Mouse (Mus musculus) splenic B cell, adult 2 months (primary cell): ENCODE data around the gene Pex10.
"Not testable (repeated sequence)": the region's sequence is repeated elsewhere in the genome, so short reads cannot be mapped to it uniquely, and the experiment has no call there.

Source experiments
- DNase-seq: peaks from one replicate; pipeline ENCODE4 v3.0.0-alpha.2; 2011; ENCODE audit warnings: low read depth, low spot score
- H3K27me3 ChIP-seq: 2 replicates; pipeline ENCODE4 v1.6.1; 2012; ENCODE audit warnings: mild to moderate bottlenecking, low read length, moderate library complexity, mixed read lengths; ENCODE audit not compliant: control insufficient read depth, poor library complexity, insufficient read depth, severe bottlenecking
- H3K36me3 ChIP-seq: 2 replicates; pipeline ENCODE4 v1.6.1; 2012; ENCODE audit warnings: mild to moderate bottlenecking, low read length, moderate library complexity, mixed read lengths; ENCODE audit not compliant: control insufficient read depth, poor library complexity, insufficient read depth, severe bottlenecking

Pex10 gene

DNA sequence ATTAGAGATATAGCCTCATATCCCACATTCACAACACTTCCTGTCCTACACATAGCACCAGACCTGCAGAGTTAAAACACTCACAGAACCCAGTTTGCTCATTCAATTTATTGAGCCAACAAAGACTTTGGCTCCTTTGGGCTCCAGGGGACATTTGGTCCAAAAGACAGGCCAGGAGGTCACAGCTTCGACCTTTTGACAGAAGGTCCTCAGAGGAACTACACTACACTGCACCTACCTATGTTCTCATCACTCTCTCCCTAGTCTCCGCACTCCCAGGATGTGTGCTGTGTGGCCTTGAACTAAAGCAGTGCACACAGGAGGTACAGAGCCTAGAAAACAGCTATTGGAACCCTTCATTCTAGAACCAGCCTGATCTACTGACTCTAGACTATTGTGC is 9.0 kb downstream of the Pex10 start:
- H3K27me3 ChIP-seq, result no peaks in the 10 kb centered on the region
- no peak for DNase-seq
- H3K36me3 ChIP-seq, result peaks cover 29% of the 10 kb centered on the region

DNA sequence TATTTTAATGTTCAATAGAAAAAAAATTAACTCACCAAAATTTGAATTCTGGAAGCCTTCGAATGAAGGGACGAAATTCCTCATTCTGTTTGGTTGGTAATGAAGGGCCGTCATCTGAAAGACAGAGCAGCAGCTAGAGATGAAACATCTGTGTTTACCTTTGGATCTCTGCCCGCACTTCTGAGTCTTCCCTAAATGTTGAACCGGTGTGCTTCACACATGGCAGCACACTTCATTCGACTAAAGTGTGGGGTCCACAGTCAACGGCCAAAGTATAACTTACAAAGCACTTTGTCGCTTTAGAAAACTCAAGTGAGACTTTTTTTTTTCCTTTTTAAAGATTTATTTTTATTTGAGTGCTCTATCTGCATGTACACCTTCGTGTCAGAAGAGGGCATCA is 9.9 kb downstream of the Pex10 start:
- no peaks in the 10 kb centered on the region for H3K27me3 ChIP-seq
- peaks cover 28% of the 10 kb centered on the region for H3K36me3 ChIP-seq
- DNase-seq, result no peak

DNA sequence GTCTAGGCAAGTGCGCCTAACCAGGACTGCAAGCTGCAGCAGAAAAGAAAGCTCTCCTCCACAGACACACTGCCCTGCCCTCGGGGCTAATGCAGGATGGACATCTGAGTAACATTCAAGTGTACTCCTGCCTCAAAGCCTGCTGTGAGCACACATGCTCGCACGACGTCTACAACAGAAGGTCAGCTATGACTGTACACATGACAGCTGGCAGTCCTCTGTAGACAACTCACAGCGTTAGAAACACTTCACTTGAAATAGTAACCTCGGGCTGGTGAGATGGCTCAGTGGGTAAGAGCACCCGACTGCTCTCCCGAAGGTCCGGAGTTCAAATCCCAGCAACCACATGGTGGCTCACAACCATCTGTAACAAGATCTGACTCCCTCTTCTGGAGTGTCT is 12.0 kb downstream of the Pex10 start:
- H3K36me3 ChIP-seq, result peaks cover 22% of the 10 kb centered on the region
- H3K27me3 ChIP-seq, DNase-seq: not testable (repeated sequence)

DNA sequence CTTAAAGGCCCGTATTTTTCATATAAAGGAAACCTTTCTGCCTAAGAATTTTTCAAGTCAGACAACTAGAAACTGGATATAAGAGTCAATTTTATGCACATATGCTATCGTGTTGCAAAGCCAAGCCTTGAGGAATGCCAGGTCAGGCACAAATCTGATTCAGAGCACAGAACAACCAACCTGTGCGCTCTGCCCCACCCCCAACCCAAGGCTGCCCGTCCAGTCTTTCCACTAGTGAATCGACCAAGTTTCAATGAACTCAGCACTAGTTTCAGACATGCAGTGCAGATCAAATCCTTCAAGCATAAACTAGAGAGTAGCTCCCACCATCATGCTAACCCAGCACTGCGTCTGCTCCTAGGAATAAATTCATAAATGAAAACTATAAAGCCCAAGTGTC is 12.8 kb downstream of the Pex10 start:
- no peak for DNase-seq
- Histone ChIP-seq H3K27me3 (no peaks in the 10 kb centered on the region), H3K36me3 (peaks cover 22% of the 10 kb centered on the region)

DNA sequence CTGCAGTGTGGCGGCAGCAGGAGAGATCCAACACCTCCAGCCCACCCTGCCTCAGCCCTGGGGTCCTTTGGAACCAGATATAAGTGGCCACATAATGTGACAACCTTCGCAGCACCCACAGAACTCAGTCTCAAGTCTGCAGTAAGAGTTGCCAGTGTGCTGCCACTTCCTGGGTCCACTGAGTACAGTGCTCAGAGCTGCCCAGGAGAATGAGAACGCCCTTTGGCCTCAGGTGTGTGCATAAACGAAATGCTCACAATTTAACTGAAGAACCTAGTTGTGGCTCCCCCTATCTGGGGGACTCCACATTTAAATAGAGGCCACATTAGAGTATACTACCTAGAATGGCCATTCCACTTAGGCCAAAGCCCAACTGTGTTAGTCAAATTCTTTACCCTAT is 16.7 kb downstream of the Pex10 start:
- DNase-seq, result no peak
- peaks cover 8% of the 10 kb centered on the region; the same call in 1 of the 2 replicates for H3K36me3 ChIP-seq
- no peaks in the 10 kb centered on the region for H3K27me3 ChIP-seq

DNA sequence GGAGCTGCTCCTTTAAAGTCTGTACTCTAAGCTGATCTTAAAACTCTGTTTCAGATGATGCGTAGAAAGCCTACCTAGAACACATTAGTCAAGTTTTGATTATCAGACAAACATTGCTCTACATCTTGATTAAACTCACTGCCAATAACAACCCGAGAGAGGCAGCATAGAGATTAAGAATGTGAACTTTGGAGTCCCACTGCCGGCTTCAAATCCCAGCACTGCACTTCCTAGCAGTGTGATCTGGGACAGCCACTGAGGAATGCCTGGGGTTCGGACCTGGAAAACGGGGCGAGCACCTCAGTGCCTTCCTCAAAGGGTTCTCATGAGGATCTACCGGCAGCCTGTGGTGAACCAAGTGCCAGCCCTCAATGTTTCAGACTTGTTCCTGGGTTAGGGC is 17.5 kb downstream of the Pex10 start:
- no peaks in the 10 kb centered on the region for H3K27me3 ChIP-seq
- H3K36me3 ChIP-seq, result peaks cover 8% of the 10 kb centered on the region; the same call in 1 of the 2 replicates
- no peak for DNase-seq

DNA sequence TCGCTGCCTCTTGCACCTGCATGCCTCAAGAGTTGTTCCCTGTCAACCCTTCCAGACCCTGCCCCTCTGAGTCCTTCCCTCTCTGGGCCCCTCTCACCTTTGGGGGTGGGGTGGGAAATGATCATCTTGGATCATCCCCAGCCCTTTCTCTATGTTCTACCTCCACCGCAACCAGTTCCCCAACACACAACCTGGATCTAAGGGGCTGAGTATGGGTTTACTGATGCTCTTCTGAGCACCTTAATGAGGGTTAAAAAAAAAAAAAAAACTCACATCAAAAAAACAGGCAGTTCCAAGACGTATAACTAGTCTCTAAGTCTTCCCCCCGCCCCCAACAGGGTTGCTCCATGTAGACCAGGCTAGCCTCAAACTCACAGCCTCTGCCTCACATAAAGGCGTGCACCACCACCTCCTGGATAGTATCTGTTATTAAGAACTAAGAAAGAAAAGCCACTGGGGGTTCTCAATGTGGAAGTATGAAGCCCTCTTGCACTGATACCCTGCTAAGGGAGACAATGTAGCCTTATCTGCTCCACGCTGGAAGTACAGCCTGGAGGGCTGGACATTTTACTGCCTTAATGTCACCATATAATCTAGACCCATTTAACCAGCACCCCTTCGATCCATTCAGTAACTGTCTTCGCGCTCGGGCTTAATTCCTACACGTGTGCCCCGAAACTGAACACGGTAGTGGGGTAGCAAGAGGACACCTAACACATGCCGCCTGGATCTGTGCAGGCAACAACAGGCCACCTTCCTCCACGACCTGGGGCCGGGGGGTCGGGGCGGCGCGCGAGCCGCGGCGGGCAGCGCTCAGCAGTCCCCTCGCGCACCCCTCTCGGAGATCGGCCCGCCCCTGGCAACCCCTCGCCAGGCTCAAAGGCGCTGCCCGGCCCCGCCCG is 18.6 kb downstream of the Pex10 start:
- no peak for DNase-seq

DNA sequence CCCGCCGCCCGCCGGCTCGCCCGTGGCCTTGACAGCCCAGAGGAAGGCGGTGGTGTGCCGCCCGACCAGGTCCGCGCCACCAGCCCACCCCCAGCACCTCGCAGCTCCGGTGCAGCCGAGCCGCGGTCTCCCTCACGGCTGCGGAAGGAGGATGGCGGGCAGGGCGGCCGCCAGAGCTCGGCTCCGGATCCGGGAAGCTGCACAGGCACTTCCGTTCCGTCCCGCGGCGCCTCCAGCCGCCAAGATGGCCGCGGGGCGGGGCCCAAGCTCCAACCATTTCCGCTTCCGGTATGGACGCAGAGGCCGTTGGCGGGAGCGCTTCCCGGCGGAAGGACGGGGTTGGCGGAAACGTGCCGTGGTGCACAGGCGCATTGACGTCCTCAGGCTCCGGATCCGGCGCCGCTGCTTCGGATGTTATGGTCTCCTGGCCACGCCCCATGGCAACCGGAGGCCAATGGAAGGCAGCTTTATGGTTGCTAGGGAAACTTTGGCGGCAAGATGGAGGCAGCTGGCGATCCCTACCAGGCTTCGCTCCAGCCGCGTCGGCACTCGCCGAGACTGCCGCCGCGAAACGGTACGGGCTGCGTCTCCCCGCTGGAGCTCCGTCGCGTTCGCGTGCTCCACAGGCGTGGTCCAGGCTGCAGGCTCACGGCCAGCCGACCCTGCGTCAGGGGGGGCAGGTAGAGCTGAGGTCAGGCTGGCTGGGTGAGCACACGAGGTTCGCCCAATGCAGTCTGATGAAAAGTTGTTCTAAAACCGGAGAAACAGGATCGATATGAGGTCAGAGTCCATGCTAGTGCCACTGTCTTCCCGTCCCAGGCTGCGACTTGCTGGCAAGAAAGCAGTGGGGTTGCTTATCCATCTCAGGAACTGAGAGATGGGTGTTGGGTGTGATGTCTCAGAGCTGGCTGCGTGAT is 19.6 kb downstream of the Pex10 start, which contains the start of the genes Rer1 and Morn1:
Gene Rer1, minus strand, starts transcription at position 275 of the 917 bp plus-strand sequence.
Gene Morn1, plus strand, starts transcription at position 470 of the 917 bp plus-strand sequence.
- peak; percentile 100 for DNase-seq
- Histone ChIP-seq H3K36me3 (peaks cover 4% of the 10 kb centered on the region; the same call in 1 of the 2 replicates), H3K27me3 (no peaks in the 10 kb centered on the region)

More for the DNA sequence above, 18.6 kb downstream of the Pex10 start:
- Histone ChIP-seq H3K27me3 (no peaks in the 10 kb centered on the region), H3K36me3 (peaks cover 4% of the 10 kb centered on the region; the same call in 1 of the 2 replicates)

DNA sequence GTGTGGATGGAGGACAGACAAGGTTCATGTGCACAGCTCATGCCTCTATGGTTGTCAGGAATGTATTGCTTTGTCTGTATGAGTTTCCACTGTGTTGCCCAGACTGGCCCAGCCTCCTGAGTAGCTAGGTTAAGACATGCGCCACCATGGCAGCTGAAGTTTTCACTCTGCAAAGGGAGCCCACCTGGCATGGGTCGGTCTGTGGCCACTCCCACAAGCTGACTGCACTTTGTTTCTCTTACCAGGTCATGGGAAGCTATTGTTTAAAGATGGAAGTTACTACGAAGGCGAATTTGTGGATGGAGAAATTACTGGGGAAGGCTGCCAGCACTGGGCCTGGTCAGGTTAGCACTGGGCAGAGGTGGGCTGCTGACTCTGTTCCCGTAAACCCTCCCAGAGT is 22.4 kb downstream of the Pex10 start:
- no peak for DNase-seq
- no peaks in the 10 kb centered on the region for H3K36me3 ChIP-seq
- no peaks in the 10 kb centered on the region for H3K27me3 ChIP-seq

DNA sequence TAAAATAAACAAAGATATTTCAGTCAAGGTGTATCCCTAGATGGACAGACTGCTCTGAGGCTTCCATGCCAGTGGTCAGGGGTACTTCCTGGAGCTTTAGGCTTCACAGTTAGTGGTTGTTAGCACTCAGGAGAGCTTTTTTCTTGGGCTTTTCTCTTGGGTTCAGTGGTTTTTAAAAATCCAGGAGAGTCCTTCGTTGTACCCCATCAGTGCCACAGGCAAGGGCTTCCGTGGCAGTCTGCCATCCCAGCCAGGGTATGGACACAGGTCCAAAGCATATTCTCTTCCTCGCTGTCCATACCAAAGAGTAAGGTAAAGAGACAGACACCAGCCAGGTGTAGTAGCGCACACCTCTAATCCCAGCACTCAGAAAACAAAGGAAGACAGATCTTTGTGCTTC is 23.3 kb downstream of the Pex10 start:
- no peak for DNase-seq
- Histone ChIP-seq H3K36me3 (no peaks in the 10 kb centered on the region), H3K27me3 (no peaks in the 10 kb centered on the region)

DNA sequence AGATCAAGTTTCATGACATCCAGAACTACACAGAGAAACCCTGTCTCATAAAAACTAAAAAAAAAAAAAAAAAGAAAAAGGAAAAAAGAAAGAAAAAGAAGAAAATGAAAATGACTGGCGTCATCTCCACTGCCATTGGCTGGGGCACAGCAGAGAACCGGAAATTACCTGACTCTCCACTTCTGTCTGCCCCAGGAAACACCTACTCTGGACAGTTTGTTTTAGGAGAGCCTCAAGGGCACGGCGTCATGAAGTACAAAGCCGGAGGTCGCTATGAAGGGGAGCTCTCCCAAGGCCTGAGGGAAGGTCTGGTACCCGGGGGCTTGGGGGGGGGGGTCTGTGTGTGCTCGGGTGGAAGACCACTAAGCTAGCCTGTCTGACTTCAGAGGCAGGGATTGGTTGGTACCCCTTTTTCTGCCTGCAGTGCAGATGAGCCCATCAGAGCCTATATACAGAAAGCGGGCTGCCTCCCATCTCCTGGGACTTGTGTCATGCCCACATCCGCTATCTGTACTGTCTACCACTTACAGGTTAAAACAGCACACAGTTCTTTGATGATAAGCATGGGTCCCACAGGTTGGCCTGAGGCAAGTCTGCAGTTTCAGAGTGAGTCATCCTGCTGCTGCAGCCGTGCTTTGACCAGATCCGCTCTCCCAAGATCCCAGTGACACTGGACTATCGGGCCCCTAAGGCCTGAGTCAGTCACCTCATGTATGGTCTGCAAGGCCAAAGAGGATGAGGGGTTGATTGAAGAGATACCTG is 24.1 kb downstream of the Pex10 start:
- H3K27me3 ChIP-seq, result no peaks in the 10 kb centered on the region
- H3K36me3 ChIP-seq, result no peaks in the 10 kb centered on the region
- DNase-seq, result peak; percentile 40

DNA sequence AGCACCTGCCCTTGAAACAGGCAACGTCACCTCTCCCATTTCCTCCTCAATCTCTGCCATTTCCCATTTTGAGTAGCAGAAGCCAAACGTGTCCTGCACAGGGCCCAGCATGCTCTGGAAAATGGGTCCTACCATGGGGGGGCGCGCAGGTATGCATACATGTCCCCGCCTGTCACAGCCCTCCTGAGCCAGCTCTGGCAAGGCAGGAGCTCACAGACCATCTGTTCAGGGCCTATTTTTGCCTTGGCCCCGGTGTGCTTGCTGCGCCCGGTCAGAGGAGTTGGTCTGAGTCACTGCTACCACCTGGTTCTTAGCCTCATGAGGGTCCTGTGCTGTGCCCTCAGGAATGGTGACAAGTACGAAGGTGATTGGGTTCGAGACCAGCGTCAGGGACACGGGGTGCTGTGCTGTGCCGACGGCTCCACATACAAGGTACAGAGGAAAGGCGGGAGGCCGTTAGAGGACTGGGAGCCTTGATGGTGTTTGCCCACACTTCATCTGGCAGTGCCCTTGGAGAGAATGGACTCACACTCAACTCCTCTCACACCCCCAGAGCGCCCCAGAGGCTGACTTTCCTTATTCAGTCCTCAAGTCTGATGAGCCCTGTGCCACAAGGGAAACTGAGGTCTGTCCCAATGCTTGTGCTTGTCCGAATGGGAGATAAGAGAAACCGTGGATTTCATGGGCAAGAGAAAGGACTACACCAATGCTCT is 26.1 kb downstream of the Pex10 start:
- H3K36me3 ChIP-seq, result no peaks in the 10 kb centered on the region
- DNase-seq, result no peak
- H3K27me3 ChIP-seq, result no peaks in the 10 kb centered on the region

DNA sequence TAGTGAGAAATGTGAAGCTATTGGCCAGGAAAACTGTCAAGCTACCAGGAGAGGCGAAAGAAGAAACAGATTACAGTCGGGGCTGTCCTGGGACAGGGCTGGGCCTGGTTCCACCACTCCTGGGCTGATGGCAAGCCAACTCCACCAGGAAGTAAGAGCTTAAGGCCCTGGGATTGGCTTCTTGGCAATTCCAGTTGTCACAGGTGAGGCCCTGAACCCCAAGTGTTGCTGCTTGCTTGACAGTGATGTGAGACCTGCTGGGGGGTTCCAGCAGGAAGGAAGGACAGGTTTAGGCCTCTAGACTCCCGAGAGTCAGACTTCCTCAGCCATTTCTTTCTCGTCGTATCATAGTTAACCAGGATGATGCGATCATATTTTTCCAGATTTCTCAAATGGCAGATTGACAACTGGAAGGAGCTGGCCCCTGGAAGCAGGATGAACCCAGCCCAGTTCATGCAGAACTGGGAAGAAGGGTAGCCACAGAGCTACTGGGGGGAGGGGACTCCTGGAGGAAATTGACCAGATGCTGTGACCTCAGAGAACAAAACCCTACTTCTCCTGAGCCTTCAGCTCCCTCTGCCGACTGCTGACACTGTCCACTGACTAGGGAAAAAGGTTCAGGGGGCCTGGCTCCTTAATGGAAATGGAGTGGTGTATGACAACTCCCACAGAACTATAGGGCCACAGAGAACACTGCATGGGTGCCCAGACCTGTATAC is 26.8 kb downstream of the Pex10 start:
- no peak for DNase-seq
- Histone ChIP-seq H3K36me3 (no peaks in the 10 kb centered on the region), H3K27me3 (no peaks in the 10 kb centered on the region)
